Mouse (Mus musculus): Measurements from ENCODE around the gene Rnf144b. TPM values are rescaled to one million over a fixed set of nuclear protein-coding genes. Genes with fewer than 3 reads are reported as not detected.

Rnf144b gene
- total RNA-seq, 2 experiments from 2014 or later = 4.2 to 5.2 TPM

GRCm38 (mm10) chr13:47182366-47182765, 59.9 kb downstream of the Rnf144b start:
- DNase-seq = no peak

- DNase-seq = no peak
These were observed 60.7 kb downstream of the Rnf144b start for GRCm38 (mm10) chr13:47183033-47183730.

GRCm38 (mm10) chr13:47183771-47184170, 61.3 kb downstream of the Rnf144b start:
- no peak for DNase-seq

- DNase-seq = no peak
These were observed 65.4 kb downstream of the Rnf144b start for GRCm38 (mm10) chr13:47187836-47188235.

GRCm38 (mm10) chr13:47189971-47190370, 67.5 kb downstream of the Rnf144b start:
- no peak for DNase-seq

GRCm38 (mm10) chr13:47192200-47192599, 69.7 kb downstream of the Rnf144b start:
- DNase-seq = no peak

- DNase-seq = no peak
These were observed 70.3 kb downstream of the Rnf144b start for GRCm38 (mm10) chr13:47192771-47193170.

- DNase-seq = peak; percentile 71 to 72
These were observed 71.1 kb downstream of the Rnf144b start for GRCm38 (mm10) chr13:47193326-47194153.

GRCm38 (mm10) chr13:47194695-47195094, 72.2 kb downstream of the Rnf144b start:
- DNase-seq = no peak

- no peak for DNase-seq
These were observed 73.0 kb downstream of the Rnf144b start for GRCm38 (mm10) chr13:47195491-47195890.

GRCm38 (mm10) chr13:47200011-47200670, 77.7 kb downstream of the Rnf144b start:
- DNase-seq = peak in 1 of 2 experiments; percentile 37

- peak; percentile 47 to 72 for DNase-seq
These were observed 79.6 kb downstream of the Rnf144b start for GRCm38 (mm10) chr13:47201962-47202624.

- DNase-seq = no peak
These were observed 88.0 kb downstream of the Rnf144b start for GRCm38 (mm10) chr13:47210496-47210895.

- no peak for DNase-seq
These were observed 88.5 kb downstream of the Rnf144b start for GRCm38 (mm10) chr13:47210992-47211391.

- no peak for DNase-seq
These were observed 89.1 kb downstream of the Rnf144b start for GRCm38 (mm10) chr13:47211581-47211980.

GRCm38 (mm10) chr13:47213817-47214216, 91.4 kb downstream of the Rnf144b start:
- DNase-seq = no peak

GRCm38 (mm10) chr13:47214895-47215294, 92.4 kb downstream of the Rnf144b start:
- peak in 1 of 2 experiments; percentile 40 for DNase-seq

- DNase-seq = no peak
These were observed 93.5 kb downstream of the Rnf144b start for GRCm38 (mm10) chr13:47215815-47216585.

- DNase-seq = no peak
These were observed 94.7 kb downstream of the Rnf144b start for GRCm38 (mm10) chr13:47217107-47217571.

- no peak for DNase-seq
These were observed 95.9 kb downstream of the Rnf144b start for GRCm38 (mm10) chr13:47218351-47218750.

GRCm38 (mm10) chr13:47220426-47220825, 98.0 kb downstream of the Rnf144b start:
- no peak for DNase-seq

All from adrenal gland, postnatal 36 days (tissue).